ENCODE assay signal across 18 mouse cellular contexts in genomic region chr11:69931769-69932168, GRCm38 (mm10). TPM values are rescaled to one million over a fixed set of nuclear protein-coding genes. Genes with fewer than 3 reads are reported as not detected.
"Had no signal": no experiment of that assay in that cellular context is flagged by ENCODE, and none has a peak within 500 bp of the region (broad histone marks: within the 10 kb centered on the region; RNA-seq: fewer than 3 reads in every experiment).

No protein-coding gene starts in this region.

- DNase-seq: kidney, adult 11 months; kidney, adult 8-10 months; kidney, postnatal 10 days; layer of hippocampus, postnatal 36 days; lung, adult 2 months; right cerebral cortex, postnatal 25 days had no signal

- H3K9me3 ChIP-seq: kidney, embryonic 15.5 days; megakaryocyte, embryonic 14.5 days; midbrain, embryonic 10.5 days; midbrain, embryonic 13.5 days; neural tube, embryonic 13.5 days; stomach, embryonic 15.5 days had no signal

- ATAC-seq: midbrain, embryonic 13.5 days; midbrain, embryonic 16.5 days had no signal

- H3K36me3 ChIP-seq: kidney, embryonic 15.5 days; midbrain, embryonic 10.5 days; midbrain, embryonic 13.5 days; neural tube, embryonic 13.5 days; stomach, embryonic 15.5 days had no signal

- H3K4me3 ChIP-seq: kidney, embryonic 15.5 days; left cerebral cortex, adult 2 months; midbrain, embryonic 10.5 days; midbrain, embryonic 13.5 days; myocyte; neural tube, embryonic 13.5 days; stomach, embryonic 15.5 days had no signal

- H3K4me2 ChIP-seq: kidney, embryonic 15.5 days; midbrain, embryonic 13.5 days; neural tube, embryonic 13.5 days; stomach, embryonic 15.5 days had no signal

- H3K27ac ChIP-seq: kidney, embryonic 15.5 days; left cerebral cortex, adult 2 months; liver, embryonic 14.5 days; midbrain, embryonic 10.5 days; midbrain, embryonic 13.5 days; neural tube, embryonic 13.5 days; stomach, embryonic 15.5 days had no signal

- H3K9ac ChIP-seq: kidney, embryonic 15.5 days; liver, embryonic 14.5 days; midbrain, embryonic 13.5 days; neural tube, embryonic 13.5 days; stomach, embryonic 15.5 days had no signal

RNA-seq across cellular contexts. Expression of gene Ybx2, which starts 3.8 kb away (rescaled TPM):
- total RNA-seq: monocyte, adult 5-6 weeks; neutrophil, adult 5-6 weeks had no signal

RNA-seq across cellular contexts. Expression of gene Slc2a4, which starts 16.2 kb away (rescaled TPM):
- total RNA-seq: monocyte, adult 5-6 weeks; neutrophil, adult 5-6 weeks had no signal
